Mouse (Mus musculus) skeletal muscle tissue, adult 2 months (tissue): ENCODE measurements around the gene Acot6.
A peak's percentile ranks its signal among the peaks of the same experiment; 100 is the strongest.
"Not testable (repeated sequence)": the region's sequence is repeated elsewhere in the genome, so short reads cannot be mapped to it uniquely, and the experiment has no call there.

Source experiments
- DNase-seq: peaks from one replicate; pipeline ENCODE4 v3.0.0-alpha.2; 2012; ENCODE audit warnings: low read depth, low spot score

The Acot6 gene

DNA sequence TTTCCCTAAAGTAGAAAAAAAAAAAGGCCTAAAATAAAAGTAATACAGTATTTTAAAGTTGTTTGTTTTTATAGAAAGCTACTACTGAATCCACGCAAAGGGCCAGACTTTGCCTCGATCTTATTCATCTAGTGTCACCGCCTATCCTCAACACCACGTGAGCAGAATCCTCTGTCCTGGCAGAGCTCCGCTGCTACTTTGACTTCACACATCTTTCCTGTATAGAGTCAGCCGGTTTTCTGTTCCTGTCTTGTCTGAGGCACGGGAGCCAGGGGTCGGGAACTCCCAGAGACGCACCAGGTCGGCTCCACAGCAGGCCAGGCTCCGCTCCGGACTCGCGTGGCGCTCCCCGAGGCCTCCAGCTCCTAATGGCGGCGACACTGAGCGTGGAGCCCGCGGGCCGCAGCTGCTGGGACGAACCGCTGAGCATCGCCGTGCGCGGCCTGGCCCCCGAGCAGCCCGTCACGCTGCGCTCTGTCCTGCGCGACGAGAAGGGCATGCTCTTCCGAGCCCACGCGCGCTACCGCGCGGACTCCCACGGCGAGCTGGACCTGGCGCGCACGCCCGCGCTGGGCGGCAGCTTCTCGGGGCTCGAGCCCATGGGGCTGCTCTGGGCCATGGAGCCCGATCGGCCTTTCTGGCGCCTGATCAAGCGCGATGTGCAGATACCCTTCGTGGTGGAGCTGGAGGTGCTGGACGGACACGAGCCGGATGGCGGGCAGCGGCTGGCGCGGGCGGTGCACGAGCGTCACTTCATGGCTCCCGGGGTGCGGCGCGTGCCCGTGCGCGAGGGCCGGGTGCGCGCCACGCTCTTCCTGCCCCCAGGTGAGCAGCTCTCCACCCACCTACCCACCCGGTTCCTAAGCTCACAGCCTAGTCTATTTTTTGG, at the start of gene Acot6:
TSS of gene Acot6 (plus strand) at position 51 of the 889 bp plus-strand sequence.
- peak; percentile 27 for DNase-seq

DNA sequence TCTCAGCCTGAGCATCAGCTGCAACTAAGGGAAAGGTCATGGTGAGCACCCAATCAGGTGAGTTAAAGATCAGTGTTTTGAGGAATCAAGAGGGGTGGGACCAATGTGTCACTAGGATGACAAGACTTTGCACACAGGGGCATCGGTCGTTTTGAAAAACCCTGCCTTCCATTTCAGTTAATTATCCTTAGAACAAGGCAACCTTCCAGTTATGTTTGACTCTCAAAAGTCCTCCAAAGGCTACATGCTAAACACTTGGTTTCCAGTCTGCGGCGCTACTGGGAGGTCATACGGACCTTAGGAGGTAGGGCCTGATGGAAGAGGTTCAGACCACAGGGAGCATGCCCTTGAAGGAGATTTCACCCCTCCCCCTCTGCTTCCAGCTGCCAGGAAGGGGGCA, 49.7 kb upstream of the Acot6 start:
- not testable (repeated sequence) for DNase-seq

DNA sequence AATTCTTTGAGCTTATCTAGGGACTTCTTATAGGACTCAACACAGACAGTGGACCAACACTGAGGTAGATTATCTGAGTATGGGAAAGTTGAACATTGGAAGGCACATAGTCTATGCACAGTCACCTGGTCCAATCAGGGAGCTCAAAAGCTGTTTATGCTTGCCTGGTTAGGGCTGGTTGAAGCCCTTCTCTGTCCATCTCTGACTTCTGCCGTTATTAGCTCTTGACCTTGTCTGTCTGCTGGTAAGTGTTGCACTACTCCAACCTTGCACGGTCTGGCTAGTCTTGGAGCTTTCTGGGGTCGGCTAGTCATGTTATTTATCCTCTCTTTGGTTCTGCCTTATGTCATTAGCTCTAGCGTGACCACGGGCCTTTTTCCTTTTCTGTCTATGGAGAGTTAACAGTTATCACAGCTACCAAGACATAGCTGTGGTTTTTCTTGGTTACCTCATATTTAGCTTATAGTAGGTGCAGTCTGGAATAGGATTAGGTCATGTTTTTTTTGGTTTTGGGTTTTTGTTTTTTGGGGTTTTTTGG, 48.4 kb upstream of the Acot6 start, which contains the start of gene Acot3:
TSS of gene Acot3 (plus strand) at position 208 of the 538 bp plus-strand sequence.
- no peak for DNase-seq

DNA sequence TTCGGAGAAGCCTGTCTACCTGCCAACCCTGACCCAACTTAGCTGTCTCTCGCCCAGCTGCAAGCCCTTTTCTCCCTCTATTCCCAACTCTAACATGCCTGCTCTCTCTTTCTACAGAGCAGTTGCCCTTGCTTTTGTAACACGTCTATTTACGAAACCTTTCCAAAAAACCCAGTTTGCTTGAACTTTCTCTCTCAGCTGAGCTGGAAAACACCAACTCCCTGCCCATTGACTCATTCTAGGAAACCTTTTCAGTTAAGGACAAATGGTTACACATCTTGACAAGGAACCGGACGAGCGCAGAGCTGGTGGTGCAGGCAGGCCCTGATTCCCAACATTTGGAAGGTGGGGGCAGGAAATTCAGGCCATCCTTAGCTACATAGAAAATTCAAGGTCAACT, 47.8 kb upstream of the Acot6 start:
- DNase-seq, result no peak

DNA sequence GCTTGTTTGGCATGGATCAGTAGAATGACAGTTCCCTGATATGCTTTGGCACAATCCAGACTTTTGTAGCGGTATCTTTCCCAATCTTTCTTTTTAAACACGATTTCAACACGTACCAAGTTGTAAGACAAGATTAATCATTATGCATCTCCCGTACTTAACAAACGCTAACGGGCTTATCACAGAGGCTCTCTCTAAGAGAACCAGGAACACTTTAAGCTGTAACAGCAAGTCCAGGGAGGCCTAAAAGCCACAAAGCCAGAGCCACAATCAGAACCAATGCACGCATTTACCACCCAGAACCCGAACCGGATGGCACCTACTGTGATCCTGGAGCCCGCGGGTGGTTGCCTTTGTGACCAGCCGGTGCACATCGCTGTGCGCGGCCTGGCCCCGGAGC, 47.3 kb upstream of the Acot6 start:
- DNase-seq, result no peak

DNA sequence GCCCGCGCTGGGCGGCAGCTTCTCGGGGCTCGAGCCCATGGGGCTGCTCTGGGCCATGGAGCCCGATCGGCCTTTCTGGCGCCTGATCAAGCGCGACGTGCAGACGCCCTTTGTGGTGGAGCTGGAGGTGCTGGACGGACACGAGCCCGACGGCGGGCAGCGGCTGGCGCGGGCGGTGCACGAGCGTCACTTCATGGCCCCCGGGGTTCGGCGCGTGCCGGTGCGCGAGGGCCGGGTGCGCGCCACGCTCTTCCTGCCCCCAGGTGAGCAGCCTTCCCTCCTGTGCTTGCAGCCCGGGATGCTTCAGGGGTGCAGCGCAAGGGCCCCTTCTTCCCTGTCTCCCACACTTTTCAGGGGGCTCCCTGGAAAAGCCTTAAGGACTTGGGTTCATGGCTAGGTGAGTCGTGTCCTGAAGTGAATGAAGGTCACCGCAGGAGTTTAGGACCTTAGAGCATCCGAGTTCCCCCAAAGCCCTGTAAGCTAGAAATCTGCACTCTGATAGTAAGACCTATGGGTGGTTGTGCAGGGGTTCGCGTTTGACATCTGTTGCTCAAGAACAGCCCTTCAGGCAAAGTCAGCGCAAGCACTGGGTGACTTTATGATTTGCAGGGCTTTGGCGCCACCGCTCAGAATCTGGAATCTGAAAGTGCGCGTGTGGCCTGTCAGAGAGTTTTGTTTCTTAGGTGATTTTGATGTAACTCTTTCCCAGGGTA, 46.6 kb upstream of the Acot6 start:
- DNase-seq, result no peak

DNA sequence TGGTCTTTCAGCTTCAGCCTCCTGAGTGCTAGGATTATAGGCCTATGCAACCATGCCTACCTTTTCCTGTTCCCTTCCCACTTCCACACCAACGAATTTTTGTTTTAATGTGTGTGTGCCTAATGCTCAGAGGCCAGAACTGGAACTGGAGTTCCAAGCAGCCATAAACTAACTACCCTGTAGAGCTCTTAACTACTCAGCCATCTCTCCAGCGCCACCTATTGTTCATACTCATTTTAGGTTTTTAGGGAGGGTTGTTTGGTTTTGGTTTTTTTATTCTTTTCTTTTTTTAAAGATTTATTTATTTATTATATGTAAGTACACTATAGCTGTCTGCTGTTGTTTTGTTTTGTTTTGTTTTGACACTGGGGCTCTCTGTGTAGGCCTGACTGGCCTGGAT, 39.5 kb upstream of the Acot6 start:
- DNase-seq, result no peak

DNA sequence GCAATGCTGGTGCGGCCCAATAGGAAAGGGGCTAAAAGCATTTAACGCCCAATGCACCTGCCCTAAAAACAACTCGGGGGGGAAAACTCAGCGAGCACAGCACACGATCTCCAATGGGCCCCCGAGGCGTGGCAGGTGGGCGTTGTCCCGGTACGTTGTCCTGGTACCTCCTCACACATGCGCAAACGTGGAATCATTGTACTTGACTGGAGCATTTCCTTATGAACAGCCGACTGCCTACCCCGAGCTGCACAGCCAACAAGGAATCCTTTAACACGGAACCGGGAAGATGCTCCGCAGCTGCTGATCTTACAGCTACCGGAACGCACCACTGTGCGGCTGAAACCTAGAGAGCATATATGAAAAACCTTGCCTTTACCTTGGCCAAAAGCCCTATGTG, 38.1 kb upstream of the Acot6 start:
- DNase-seq, result no peak

DNA sequence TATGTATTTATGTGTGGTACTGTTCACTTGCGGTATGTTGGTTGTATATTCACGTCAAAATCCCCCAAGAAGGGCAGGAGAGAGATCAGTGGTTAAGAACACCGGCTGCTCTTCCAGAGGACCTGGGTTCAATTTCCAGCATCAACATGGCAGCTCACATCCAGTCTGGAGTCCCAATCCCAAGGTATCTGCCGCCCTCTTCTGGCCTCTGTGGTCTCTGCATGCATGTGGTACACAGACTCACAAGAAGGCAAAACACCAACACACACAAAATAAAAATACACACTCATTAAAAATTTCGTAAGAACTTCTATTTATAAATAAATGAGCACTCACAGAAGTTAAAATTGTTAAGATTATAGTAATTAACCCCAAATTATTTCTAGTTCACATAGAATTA, 37.2 kb upstream of the Acot6 start:
- DNase-seq, result no peak

DNA sequence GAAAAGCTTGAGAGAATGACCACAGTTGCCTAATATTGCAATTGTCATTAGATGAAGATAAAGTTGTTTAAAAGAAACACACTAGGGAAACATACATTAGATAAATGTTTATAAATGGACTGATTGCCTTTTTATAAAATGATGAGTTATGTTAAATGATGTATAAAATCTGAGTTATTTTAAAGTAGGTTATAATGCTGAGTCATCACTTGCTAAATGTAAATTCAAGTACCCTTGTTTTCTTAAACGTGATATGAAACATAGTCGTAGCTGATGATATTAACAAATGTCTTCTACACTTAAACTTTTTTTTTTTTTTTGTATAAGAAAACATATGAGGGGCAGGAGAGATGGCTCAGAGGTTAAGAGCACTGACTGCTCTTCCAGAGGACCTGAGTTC, 36.6 kb upstream of the Acot6 start:
- no peak for DNase-seq

DNA sequence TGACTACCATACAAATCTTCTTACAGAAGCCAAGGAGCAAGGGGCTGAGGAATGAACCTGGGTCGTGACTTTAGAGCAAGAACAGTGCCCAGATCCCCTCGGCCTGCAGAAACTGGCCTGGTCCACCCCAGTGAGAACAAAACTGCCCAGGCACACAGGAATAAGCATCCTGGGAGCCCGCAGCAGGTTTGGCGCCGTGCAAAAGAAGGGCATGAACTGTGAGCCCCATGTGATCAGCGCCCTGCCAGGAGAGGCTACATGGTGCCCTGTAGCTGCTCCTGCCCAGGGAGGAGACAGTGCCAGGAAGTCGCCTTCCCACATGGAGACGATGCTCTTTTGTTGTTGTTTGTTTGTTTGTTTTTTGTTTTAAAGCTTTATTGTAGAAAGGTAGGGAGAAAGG, 35.8 kb upstream of the Acot6 start:
- DNase-seq, result no peak

DNA sequence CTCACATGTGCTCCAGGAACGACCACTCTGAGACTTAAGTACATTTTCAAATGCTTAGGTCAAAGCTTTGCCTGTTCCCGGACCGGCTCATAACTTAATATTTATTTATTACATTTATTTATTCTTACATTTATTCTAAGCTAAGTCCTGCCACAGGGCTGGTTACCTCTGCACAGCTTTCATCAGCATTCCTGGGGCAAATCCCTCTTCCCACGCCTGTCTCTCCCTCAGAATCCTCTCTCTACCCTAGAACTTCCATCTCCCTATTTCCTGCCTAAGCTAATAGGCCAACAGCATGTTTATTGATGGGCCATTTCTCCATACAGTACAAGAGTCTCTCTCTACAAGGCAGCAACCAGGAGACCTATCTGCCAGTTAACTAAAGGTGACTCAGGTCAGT, 32.7 kb upstream of the Acot6 start:
- no peak for DNase-seq

DNA sequence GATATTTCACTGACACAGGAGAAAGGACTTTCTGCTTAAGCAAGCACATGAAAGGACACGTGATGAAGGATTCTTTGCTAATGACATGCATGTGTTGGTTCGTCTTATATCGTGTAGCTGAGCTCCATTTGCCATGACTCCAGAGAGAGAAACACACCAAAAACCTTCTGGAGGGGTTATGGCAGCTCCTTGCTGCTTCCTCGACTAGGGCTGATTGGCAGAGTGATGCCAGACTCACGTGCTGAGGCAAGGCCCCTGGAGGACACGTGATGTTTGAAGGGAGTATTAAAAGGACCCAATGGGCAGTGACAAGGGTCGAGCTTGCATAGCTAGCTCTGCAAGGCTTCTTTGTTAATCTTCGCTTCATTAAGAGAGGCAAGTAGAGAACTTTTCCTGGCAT, 32.2 kb upstream of the Acot6 start:
- DNase-seq, result no peak

DNA sequence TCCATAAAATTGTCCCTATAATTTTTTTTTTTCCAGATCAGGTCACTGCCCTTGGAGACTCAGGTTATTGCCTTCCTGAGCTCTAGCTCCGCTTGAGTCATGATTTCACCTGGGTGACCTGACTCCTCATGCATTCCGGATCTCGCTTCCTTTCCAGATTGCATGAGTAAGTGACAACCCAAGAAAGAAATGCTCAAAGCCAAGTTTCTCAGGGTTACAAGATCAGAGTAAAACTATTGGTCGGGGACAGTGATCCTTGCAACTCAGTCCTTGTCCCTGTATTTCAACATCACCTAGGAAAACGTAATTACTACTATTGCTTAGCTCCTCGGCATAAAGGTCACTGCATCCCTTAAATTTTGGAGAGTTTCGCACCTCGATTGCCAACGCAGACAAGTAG, 31.5 kb upstream of the Acot6 start, which contains the start of gene Acot5:
TSS of gene Acot5 (plus strand) at position 340 of the 400 bp plus-strand sequence.
- no peak for DNase-seq

DNA sequence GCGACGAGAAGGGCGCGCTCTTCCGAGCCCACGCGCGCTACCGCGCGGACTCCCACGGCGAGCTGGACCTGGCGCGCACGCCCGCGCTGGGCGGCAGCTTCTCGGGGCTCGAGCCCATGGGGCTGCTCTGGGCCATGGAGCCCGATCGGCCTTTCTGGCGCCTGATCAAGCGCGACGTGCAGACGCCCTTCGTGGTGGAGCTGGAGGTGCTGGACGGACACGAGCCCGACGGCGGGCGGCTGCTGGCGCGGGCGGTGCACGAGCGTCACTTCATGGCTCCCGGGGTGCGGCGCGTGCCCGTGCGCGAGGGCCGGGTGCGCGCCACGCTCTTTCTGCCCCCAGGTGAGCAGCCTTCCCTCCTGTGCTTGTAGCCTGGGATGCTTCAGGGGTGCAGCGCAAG, 30.9 kb upstream of the Acot6 start:
- DNase-seq, result not testable (repeated sequence)

DNA sequence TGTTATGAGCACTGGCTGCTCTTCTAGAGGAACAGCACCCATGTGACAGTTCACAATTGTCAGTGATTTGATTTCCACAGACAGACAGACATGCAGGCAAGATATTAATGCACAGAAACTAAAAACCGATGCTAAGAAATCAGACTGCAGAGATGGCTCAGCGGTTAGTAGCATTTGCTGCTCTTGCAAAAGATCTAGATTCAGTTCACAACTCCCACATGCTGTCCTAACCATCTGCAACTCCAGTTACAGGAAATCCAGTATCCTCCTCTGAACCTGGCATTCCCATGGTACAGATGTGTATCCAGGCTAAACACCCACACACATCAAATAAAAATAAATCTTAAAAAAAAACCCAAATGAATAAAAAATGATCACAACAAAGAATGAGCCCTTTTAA, 28.8 kb upstream of the Acot6 start:
- no peak for DNase-seq

DNA sequence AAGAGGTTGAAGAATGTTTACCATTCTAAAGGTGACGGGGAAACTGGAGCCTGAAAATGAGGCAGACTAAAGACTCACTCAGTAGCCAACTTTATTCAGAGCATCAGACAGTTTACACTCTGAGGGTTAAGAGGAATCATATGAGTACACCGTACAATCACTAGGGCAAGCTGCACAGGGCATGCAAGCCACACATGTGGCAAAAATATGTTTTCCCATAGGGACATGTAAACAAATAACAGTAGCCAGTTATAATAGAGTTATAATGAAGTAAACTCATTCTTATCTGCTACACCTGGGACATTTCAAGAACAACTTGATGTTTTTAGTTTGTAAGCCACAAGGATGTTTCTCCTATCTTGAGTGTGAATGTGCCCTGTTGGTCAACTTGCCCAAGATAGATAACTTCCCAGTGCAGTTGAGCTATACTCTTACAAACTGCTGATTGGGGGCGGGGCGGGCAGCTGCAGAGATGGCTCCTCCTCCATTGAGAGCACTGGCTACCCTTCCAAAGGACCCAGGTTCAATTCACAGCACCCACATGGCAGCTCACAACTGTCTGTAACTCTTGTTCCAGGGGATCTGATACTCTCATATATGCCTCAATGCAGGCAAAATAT, 23.0 kb upstream of the Acot6 start:
- DNase-seq, result no peak

DNA sequence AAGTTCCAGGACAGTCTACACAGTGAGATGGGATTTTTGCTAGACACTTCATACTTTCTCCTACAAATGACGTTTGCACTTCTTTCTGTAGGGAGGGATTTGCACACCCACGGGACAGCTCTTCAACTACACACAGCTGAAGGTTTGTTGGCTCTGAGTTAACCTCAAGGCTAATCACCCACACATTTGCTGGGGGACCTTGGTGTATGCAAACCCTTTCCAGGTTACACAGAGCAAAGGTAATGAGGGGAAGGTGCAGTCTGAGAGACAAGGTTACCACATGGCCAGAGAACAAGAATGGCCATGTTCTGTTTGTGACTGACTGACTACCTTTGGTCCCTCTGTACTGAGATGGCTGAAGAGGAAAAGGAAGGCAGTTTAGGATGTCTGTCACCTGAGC, 16.6 kb upstream of the Acot6 start:
- DNase-seq, result no peak

DNA sequence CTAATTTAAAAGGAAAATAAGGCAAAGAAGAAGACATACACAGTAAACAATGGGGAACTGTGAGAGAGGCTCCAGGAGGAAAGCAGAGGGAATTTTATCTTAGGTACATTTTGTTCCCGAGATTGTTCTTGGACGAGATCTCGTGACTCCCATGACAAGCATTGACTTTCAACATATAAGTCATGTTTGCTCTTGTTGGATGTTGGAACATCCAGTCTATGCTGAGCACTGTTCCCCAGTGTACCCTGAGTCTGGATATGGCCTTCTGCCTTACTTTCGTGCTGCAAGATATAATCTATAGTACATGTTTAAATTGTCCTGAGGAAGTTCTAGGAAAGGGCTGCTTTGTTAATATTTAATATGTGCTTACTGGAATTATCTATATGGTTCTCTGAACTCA, 15.9 kb upstream of the Acot6 start:
- DNase-seq, result no peak

DNA sequence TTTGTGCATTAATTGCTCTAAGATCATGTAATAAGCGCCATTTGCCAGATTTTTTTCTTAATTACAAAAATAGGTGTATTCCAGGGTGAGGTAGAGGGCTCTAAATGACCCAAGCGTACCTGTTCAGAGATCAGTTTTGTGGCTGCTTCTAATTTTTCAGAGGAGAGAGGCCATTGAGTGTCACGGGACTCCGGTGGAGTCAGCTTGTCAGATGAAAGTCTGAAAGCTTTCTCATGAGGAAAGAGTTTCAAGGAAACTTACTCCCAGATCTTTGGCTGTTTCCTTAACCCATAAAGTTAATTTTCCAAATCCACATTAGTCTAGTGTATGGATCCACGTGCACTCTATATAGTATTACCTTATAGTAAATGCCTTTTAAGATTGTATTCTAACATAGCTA, 5.8 kb upstream of the Acot6 start:
- not testable (repeated sequence) for DNase-seq

DNA sequence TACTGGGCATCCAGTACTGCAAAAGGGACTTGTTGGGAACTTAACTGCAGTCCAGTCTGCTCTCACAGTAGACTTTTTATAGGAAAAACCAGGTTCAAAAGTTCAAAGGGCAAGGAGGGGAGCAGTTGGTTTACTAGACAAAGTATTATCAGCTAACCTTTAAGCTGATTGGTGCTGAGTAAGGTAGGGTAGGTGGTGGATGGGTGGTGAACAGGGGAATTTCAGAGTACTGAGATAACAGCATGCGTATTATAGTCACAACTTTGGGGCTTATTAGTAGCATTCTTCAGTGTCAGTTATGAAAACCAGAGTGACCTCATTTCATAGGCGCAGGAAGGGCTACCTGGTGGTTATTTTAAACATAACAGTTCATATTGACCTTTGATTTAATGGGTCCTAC, 849 bp upstream of the Acot6 start:
- no peak for DNase-seq

DNA sequence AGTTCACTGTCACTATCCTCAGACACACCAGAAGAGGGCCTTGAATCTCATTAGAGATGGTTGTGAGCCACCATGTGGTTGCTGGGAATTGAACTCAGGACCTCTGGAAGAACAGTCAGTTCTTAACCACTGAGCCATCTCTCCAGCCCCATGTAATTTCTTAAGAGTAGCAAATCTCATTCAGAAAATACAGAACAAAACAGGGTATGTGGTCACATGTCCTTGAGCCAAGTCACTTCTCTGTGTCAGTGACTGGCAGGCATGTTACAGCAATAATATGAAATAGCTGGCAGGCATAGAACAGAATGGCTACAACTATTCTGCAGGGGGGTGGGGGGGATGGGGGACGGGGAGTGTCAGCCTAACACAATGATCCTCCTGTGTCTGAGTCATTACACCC, 383 bp upstream of the Acot6 start:
- DNase-seq, result no peak
